Mouse (Mus musculus) ovary, postnatal 14 days (tissue): ENCODE results near the gene Rfx2.

ENCODE experiments used
- DNase-seq: peaks from one replicate; pipeline ENCODE4 v3.0.0; 2022; ENCODE audit warnings: low spot score

Rfx2 gene

DNA sequence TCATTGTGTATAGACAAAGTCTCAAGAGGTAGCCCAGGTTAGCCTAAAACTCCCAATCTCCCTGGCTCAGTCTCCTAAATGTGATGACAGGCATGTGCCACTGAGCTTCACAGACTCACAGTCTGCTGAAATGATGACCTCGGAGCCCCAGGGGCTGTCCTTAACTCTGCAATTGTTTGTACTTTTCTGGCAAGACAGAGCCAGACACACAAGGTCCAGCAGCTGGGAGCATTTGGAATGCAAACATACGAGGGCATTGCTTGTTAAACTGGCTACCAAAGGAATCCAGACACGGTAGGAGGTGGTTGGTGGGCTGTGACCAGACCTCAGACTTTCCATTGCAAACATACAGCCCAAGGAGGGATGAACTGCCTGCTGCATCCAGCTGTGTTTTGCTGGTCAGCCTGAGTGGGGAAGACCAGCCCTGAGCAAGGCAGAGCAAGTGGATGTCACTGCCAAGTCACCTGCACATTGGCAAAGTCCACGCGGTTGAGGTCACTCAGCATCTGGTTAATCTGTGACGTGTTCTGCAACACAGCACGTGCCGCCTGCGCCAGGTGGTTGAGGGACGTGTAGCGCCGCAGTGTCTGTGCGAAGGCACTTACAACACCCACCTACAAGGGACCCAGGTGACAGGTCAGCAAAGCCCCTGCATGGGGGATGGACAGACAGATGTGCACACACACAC, 50.4 kb downstream of the Rfx2 start:
- no peak for DNase-seq

DNA sequence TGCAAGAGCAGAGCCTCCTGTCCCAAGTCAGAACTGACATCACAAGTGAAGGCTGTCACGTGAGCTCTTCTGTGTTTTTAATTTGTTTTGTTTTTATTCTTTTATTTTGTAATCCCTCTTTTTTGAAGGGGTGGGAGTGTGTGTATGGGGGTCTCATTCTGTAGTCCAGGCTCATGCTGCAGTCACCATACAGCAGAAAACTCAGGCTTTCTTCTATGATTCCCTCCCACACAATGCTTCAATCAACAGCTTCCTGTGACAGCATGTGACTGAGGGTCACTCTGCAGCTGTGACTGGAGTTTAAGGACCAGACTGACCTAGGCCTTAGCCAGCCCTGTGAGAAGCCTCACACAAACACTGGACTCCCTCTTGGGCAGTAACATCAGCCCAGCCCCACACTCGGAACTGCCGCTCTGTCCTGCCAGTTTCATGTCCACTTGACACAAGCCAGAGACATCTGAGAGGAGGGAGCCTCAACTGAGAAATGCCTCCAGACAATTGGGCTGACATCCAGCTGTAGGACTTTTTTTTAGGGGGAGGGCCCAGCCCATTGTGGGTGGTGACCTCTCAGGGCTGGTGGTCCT, 51.9 kb downstream of the Rfx2 start:
- no peak for DNase-seq

DNA sequence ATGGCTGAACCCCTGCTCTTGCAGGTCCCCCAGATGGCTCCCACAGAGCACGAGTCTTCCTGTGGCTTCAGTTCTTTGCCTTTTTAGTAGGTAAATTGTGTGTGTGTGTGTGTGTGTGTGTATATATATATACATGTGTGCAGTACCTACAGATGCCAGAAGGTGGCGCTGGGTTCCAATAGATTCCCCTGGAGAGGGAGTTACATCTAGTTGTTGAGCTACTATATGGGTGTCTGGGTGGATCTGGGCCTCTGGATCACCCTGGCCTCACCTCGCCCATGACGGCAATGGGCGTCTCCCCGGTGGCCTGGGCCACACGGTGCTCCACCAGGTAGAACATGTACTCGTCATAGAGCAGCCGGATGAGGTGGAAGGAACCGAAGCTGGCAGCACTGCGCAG, 53.2 kb downstream of the Rfx2 start:
- DNase-seq, result no peak

DNA sequence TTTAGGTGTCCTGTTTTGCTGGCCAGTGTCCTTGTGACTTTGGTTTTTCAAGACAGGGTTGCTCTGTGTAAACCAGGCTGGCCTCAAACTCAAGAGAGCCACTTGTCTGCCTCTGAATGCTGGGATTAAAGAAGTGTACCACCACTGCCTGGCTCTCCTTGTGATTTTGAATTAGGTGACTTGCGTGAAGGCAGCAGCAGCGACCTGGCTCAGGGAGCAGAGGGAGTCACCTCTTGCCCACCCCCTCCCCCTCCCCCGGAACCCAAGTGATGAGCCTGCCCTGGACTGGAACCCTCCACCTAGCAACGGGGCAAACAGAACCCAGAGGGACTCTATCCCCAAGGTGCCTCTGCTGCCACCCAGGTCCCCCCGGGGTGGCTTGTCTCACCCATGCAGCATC, 60.9 kb downstream of the Rfx2 start, which contains the start of gene Prr22:
Gene Prr22, plus strand, starts transcription at position 301 of the 400 bp plus-strand sequence.
- no peak for DNase-seq

DNA sequence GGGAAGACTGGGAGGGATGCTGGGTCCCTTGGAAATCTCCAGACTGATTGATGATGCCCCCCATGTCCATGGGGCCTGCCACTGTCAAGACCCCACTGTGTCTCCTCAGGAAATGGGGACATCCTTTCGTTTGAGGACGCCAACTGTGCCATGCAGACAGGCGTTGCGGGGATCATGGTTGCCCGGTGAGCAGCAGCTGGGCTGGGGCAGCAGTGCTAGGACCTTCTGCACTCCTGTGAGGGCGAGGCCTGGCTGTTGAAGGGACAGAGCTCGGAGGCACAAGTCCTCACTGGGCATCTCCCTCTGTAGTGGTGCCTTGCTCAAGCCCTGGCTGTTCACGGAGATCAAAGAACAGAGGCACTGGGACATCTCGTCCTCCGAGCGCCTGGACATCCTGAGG, 61.9 kb downstream of the Rfx2 start:
- no peak for DNase-seq

DNA sequence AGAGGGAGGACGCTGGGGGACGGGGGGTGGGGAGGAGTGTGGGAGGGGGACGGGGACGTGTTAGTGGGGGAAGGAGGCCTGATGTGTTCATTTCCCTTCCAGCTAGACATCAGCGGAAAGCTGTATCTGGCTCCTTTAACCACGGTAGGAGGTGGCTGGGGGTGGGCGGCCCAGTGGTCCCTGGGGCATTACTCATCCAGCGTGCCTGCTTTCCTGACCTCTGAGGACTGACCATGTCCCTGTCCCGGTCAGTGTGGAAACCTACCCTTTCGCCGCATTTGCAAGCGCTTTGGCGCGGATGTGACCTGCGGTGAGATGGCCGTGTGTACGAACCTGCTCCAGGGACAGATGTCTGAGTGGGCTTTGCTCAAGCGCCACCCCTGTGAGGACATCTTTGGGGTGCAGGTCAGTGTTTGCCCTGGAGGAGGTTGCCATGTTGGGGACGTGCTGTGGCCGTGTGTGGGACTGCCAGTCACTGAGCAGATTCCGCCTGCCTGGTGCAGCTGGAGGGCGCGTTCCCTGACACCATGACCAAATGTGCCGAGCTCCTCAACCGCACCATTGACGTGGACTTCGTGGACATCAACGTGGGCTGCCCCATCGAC, 63.2 kb downstream of the Rfx2 start:
- no peak for DNase-seq

DNA sequence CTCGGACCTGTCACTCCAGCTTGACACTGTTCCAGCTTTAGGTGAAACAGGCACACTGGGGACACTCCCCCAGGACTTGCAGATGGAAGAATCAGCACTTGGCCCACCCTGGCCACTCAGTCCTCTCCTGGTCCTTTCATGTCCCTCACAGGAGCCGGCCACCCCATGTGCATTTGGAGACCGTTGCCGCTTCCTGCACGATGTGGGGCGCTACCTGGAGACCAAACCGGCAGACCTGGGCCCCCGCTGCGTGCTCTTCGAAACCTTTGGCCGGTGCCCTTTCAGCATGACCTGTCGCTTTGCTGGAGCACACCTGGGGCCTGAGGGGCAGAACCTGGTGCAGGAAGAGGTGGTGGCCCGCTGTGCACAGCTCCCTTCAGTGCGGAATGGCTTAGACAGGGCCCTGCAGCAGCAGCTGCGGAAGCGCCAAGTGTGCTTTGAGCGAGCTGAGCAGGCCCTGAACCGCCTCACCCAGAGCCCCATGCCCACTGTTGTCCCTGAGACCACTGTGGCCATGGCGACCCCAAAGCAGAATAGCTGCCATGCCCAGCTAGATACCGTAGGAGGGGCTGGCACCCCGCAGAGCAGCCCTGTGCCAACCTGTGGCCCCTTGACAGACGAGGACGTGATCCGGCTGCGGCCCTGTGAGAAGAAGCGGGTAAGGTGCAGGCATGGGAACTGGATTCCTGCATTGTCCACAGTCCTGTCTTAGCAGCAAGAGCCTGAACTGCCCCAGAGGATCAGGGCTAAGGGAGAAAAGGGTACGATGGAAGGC, 64.0 kb downstream of the Rfx2 start:
- DNase-seq, result no peak

DNA sequence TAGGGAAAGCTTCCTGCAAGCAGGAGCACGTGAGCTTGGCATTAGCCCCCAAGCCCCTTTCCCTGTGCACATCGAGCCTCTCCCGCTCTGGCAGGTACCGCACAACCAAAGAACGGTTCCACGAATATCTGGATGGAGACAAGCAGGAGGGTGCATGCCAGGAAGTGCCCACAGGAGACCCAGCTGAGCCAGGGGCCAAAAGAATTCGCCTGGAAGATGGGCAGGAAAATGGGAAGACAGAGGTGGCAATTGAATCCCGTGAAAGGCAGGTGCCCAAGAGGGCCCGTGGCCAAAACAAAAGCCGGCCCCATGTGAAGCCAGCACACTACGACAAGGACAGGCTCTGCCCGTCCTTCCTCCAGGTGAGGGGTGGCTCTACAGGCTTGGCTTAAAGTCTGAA, 65.4 kb downstream of the Rfx2 start:
- DNase-seq, result no peak

DNA sequence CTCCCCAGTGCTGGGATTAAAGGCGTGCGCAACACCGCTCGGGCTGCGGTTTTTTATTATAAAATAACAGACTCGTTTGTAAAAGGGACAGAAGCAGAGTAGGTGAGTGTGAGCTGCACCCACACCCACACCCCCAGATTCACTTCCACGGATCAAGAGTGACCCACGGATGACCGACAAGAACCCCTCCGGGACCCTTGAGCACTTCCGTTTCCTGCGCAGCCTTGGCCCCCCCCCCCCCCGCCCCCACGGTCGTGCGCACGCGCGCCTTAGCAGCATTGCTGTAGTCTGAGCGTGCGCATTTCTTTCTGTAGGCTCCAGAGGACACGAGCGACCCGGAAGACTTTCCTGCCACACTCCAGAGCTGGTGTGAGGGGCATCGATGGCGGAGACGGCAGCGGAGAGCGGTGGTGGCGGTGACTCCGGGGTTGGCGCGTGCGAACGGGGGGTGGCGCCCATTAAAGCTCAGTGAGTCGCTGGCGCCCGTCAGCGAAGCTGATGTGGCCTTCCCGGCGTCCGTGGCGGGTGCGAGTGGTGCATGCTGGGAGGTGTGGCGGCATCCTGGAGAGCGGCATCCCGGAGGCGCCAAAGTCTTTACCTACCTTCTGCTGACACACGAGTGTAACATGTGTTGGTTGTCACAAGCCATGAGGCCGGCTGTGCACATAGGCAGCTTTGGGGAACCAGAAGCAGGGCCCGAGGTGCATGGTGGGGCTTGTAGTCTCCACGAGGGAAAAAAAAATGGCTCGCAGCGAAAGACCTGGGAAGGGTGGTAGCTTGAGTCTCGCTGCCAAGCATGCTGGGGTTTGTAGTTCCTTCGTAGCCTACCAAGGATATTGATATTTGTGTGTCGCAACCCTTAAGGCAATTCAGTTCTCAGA, 66.1 kb downstream of the Rfx2 start, which contains the start of gene Dus3l:
Gene Dus3l, plus strand, starts transcription at position 284 of the 881 bp plus-strand sequence.
- DNase-seq, result peak; percentile 78

DNA sequence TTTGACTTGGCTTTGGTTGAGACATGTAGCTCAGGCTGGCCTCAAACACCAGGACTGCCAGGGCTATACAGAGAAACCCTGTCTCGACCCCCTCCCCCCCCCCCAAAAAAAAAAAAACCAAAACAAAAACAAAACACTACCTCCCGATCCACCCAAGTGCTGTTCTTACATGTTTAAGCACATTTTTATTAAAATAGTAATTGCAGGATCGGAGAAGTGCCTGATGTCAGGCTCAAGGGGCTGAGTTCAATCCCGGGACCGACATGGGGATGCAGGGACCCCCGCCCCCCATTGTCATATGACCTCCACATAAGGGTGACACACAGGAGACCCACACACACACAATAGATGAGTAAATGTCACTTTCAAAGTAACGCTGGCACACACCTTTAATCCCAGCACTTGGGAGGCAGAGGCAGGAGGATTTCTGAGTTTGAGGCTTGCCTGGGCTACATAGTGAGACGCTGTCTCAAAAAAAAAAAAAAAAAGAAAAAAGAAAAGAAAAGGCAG, 67.0 kb downstream of the Rfx2 start:
- DNase-seq, result no peak

DNA sequence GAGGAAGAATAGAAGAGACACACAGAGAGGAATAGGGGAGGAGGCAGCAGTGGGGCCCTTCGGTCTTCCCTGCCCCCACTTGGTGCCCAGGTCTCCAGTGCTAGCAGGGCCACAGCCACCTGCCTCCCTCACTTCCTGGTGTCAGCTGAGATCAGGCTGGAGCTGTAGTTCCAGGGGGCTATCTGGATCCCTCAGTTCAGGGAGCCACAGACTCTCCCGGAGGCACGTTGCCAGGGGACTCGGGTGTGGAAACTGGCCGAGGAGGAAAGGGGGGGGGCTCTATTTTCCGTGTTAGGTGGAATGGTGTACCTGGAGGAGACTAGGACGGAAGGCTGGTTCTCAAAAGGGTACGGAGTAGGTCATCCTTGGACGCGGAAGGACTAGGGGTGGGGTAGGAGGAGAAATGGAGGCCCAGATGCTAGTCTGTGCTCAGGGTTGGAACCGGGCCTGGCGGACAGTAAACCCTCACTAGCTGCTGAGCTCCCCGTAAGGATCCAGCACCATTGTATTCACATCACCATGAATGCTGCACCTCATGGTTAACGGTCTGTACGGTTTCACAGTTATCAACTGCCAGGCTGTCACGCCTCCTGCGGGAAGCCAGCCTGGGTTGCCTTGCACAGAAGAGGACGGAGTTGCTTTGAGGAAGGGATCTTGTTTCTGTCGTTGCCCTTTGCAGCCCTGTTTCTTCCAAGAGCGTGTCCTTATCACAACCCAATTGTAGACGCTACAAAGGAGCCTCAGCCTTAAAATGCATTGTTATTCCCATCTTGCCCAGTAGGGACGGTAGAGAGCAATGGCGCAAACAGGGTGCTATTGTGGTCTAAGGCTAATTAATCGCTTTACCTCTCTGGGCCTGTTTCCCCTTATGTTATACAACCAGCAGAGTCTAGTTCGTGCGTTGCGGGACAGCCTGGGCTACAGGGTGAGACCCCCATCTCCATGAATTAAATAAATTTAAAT, 67.8 kb downstream of the Rfx2 start:
- DNase-seq, result peak; percentile 55

DNA sequence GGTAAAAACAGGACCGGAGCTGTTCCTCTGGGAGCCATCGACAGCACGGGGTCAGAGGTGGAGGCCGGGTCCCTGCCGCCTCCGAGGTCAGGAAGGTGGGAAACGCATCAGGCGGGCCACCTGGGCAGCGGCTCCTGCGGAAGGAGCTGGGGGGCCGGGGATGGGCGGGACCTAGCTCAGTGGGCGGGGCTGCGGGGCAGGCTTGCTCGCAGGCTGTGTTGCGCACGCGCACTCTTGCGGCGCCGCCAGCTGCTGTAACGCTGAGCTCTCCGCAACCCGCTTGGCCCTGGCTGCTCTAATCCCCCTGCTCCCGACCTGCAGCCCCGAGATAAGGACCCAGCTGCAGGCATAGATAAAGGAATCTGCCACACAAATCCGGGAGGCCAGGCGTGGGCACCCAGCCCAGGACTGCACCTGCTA, 68.8 kb downstream of the Rfx2 start:
- DNase-seq, result peak; percentile 84

DNA sequence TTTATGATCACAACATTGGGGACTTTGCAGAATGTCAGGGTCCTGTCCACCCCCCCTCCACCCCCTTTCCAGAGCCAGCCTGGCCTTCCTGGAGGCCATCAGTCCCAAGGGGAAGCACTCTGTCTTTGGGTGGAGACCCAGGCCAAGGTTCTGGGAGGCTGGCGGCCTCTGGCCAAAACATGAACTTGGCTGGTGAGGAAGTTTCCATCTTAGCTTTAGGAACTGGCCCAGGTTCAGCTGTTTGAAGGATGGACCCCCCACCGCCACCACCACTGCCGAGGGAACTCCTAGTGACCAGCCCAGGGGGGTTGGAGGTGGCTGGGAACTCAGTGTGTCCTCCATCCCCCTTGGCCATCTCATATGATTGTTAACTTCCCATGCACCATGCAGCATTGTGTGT, 69.7 kb downstream of the Rfx2 start:
- no peak for DNase-seq

DNA sequence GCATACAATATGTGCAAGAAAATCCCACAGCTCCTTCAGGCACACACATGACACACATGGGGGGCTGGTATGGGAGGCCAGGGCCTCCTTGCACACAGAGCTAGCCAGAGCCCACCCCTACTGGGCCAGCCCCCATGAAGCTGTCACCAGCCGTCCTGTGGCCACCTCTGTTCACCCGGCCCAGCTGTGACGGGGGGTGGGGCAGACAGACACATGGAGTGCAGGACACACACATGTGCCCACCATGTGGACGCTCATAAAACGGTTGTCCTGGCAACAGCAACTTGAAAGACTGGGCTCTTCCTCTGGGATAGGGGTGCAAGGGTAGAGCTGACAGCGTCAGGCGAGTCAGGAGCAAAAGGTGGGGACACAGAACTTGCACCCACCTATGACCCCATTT, 71.6 kb downstream of the Rfx2 start:
- DNase-seq, result no peak

DNA sequence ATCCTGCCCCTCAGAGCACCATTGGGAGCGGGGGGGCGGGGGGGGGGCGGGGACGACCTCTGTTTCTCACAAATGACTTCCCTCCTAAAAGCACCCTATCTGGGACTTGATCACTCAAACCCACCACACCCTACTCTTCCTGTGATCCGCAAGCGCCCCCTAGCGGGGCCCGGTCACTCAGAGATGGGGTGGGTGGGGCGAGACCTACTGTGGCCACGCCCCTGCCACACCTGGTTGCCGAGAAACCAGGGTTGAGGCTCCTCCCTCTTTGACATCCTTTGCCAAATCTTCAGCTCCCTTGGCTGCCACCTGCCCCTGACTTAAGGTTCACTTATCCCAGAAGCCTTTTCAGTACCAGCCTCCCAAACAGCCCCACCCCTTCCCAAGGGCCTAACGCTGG, 72.7 kb downstream of the Rfx2 start:
- peak; percentile 76 for DNase-seq

DNA sequence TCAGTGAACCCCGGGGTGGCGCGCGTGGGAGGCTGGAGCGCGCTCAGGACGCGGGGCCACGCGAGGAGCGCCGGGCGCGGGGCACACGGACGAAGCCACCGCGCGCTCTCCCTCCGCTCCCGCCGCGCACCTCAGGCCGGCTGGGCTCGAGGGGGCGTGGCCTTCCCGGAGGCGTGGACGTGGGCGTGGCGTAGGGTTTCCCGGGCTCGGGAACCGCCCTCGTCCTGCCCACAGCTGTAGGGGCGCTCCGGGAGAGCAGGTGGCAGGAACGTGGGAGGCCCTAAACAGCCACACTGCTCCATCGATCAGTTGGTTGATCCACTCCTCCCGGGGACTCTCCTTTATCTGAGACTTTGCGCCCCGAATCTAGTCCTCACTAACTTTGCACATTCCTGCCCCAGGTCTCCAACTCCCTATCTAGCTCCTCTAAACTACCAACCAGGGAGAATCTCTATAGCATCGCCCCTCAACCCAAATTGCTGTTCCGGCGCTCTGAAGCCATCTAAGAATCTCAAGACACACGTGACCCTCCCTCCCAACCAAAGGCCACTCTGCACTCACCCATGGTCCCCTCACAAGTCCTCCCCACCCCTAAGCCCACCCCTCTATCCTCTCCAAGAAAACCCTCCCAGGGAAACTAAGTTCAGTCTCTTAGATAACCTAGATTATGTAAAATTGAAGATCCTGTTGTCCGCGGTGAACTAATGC, 73.2 kb downstream of the Rfx2 start, which contains the start of gene Nrtn:
Gene Nrtn, minus strand, starts transcription at position 115 of the 708 bp plus-strand sequence.
- DNase-seq, result peak; percentile 94

DNA sequence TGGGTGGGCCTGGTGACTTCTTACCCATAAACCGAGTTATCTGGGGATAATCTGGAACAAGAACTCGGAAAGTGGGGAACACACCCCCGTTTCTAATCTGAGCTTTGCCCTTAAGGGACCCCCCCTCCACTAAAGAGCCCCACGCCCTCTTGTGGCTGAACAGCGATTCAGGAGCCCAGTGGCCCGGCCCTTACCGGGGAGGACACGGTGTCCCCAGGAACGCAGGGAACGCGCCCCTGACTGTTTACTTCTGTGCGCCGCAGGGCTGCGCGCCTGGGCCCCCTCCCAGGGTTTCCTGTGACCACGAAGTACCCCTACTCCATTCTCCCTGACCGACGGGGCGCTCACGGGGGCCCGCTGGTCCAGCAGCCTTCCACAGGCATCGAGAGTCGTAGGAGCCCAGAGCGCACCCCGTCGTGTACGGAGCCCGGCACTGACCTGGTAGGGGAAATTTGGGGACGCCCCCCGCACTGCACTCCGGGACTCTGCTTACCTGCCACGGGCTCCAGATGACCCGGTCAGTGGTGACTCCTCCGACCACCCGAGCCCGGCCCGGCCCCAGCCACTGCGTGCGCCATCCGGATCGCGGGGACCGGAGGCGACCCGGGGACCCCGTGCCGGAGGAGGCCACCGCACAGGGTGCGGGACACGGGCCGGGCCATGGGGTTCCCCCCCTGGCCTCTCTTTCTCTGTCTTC, 74.0 kb downstream of the Rfx2 start:
- DNase-seq, result peak; percentile 34

DNA sequence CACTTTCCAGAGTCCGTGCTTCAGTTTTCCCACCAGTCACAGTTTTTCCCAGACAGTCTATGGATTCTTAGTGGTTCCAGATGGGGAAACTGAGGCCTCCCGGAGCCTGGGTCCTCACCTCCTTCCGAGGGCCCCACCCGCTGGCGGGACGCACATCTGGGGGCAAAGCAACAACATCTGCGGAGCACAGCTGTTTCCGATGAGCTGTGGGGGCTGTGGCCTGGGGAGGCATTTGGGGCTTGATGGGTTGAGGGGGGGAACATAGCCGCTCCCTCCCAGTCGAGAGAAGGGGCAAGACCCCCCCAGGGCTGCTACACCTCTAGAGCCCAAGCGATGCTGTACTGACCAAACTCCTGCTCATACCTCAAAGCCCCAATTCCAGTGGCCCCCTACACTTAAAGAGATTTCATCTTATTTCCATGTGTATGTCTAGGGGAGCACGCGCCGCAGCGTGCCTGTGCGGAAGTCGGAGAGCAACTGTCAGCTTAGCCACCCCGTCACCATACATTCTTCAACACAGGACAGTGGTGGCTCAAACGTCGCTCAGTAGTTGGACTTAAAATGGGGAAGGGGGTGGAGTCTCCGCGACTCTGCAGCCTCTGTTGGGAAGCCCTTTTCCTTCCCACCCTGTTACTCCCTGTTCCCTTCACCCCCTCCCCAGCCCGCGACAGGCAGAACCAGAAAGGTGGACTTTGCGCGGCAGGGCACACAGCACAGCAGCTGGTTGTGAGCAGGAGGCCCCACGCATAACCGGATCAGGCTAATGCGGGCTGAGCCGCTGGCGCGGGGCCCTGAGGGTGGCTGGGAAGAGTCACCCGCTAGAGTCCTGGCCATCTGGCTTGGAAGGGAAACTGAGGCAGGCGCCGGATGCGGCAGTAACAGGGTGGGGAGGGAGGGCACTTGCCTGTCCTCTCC, 76.3 kb downstream of the Rfx2 start:
- no peak for DNase-seq
